Mouse (Mus musculus) v-Abl transformed pro-B cells (cell line): ENCODE data around the gene Taf1.

Experiments used
- in situ Hi-C, 2 experiments: fragments of 400-800 bp; cut with MboI; formaldehyde crosslinking; loops; one replicate each; pipeline ENCODE4 v1.15.1; 2025; ENCODE audit not compliant: unreplicated experiment in 2 of 2

Gene Taf1

GRCm38 (mm10) chrX:101642091-101642490 lies 109.6 kb downstream of the Taf1 start:
- in situ Hi-C loops, result loop anchor here in 1 of 2 experiments (25.0 kb wide), 1 partner anchor 380 kb away; the partner anchor contains the start of genes Foxo4, Gm20489, Gm614 and Il2rg

GRCm38 (mm10) chrX:101645286-101645685 lies 112.8 kb downstream of the Taf1 start:
- in situ Hi-C loops, result loop anchor here in 1 of 2 experiments (25.0 kb wide), 1 partner anchor 383 kb away; the partner anchor contains the start of genes Foxo4, Gm20489, Gm614 and Il2rg

- in situ Hi-C loops, result loop anchor here in 1 of 2 experiments (25.0 kb wide), 1 partner anchor 384 kb away; the partner anchor contains the start of genes Foxo4, Gm20489, Gm614 and Il2rg
These were observed 114.1 kb downstream of the Taf1 start for GRCm38 (mm10) chrX:101646621-101647020.
